Mouse (Mus musculus) kidney, adult 2 months (tissue): ENCODE data around the gene Sar1b.

Source experiments
- CTCF ChIP-seq: fragments of 200-500 bp; conservative IDR thresholded peaks from 2 replicates; pipeline ENCODE4 v1.5.1; 2011; ENCODE audit warnings: low read depth, mild to moderate bottlenecking, control low read depth, low read length, moderate library complexity, mixed read lengths; ENCODE audit not compliant: insufficient read depth, insufficient read length
- POLR2A ChIP-seq: fragments of 200-500 bp; IDR thresholded peaks from one replicate; pipeline ENCODE4 v1.6.1; 2011; ENCODE audit warnings: low read depth, low read length, control low read depth

DNA sequence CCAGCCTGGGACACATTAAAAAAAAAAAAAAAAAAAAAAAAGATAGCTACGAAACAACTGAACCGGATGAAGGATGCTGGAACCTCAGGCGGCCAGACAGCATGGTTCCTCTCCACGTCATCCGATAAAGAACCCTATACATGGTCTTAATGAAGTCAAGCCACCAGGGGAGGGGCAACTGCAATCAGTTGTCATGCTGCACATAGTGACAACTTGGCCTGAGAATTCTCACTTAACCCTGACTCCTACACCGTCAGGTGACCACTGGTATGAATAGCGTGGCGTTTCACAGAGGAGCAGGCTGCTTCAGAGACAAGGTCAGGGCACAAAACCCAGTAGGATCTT is 70.6 kb downstream of the Sar1b start:
- TF ChIP-seq POLR2A: no peak
- no peak for TF ChIP-seq CTCF
